Mouse (Mus musculus) neural tube, embryonic 14.5 days (tissue): Measurements from ENCODE around the gene Elovl1. TPM values are rescaled to one million over a fixed set of nuclear protein-coding genes. Genes with fewer than 3 reads are reported as not detected.

Source experiments
- ATAC-seq: fragments of 200-750 bp; cut with Nextera tagmentation; 2 replicates; pipeline ENCODE4 v1.8.0; 2017; ENCODE audit warnings: low read depth, mild to moderate bottlenecking, moderate TSS enrichment, moderate library complexity
- H3K27ac ChIP-seq: fragments of 300-500 bp; sonication (generic); 2 replicates; pipeline ENCODE4 v1.5.1; 2014; ENCODE audit warnings: low read depth, mild to moderate bottlenecking, control low read depth, low read length, moderate library complexity, mixed read lengths
- H3K27me3 ChIP-seq: fragments of 300-500 bp; sonication (generic); 2 replicates; pipeline ENCODE4 v1.6.1; 2014; ENCODE audit warnings: low read length; ENCODE audit not compliant: control insufficient read depth, insufficient read depth
- H3K36me3 ChIP-seq: fragments of 300-500 bp; sonication (generic); 2 replicates; pipeline ENCODE4 v1.6.1; 2014; ENCODE audit warnings: low read length, mixed read lengths; ENCODE audit not compliant: control insufficient read depth, insufficient read depth
- H3K4me1 ChIP-seq: fragments of 300-500 bp; sonication (generic); 2 replicates; pipeline ENCODE4 v1.6.1; 2014; ENCODE audit warnings: low read length; ENCODE audit not compliant: control insufficient read depth, insufficient read depth
- H3K4me2 ChIP-seq: fragments of 300-500 bp; sonication (generic); 2 replicates; pipeline ENCODE4 v1.6.1; 2014; ENCODE audit warnings: mild to moderate bottlenecking, low read depth, low read length, control low read depth
- H3K4me3 ChIP-seq: fragments of 300-500 bp; sonication (generic); 2 replicates; pipeline ENCODE4 v1.5.1; 2014; ENCODE audit warnings: low read depth, low read length, control low read depth, mixed read lengths
- H3K9ac ChIP-seq: fragments of 300-500 bp; sonication (generic); replicated peaks from 2 replicates; pipeline ENCODE4 v1.6.1; 2014; ENCODE audit warnings: low read depth, mild to moderate bottlenecking, control low read depth, low read length, mixed read lengths
- H3K9me3 ChIP-seq: fragments of 300-500 bp; sonication (generic); 2 replicates; pipeline ENCODE4 v1.6.1; 2016; ENCODE audit warnings: low read length; ENCODE audit not compliant: control insufficient read depth
- WGBS: fragments of 180-500 bp; shearing (Covaris S2); extraction: QIAGEN DNeasy Blood & Tissue Kit; methylation state at CpG from one replicate; pipeline ENCODE4 v1.1.7; 2014; 5-methylcytosine and 5-hydroxymethylcytosine counted together
- polyA plus RNA-seq: library from polyadenylated mRNA; unstranded; fragments of >200 nt; fragmentation: Nextera tagmentation; extraction: Ambion mirVana; gene quantifications from 2 replicates; pipeline ENCODE4 v1.2.1, GENCODE M21; 2014

Gene Elovl1
- polyA plus RNA-seq, 1 experiment from 2014 or later = 20.2 TPM

DNA sequence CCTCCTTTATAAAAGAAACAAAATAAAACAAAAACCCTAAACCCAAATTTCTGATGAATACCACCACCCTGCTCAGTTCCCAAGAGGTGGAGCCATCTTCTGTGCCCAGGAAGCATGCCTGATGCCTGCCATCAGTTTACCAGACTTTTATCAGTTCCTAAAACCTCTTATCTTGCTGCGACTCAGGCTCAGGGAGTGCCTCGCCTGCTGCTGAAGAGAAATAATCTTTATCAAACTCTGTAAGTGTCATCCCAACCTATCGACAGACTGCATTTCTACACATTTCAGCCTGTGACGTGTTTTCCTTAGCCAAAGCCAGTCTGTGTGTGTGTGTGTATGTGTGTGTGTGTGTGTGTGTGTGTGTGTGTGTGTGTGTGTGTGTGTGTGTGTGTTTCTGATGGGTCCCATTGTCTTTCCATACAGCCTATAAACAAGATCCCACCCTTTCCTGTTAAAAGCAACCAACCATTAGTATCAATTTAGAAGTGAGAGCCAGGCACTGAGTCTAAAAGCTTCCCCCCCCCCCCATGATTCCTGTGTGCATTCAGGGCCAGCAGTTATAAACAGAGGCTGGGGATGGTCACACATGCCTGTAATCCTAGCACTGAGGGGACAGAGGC lies 3.2 kb upstream of the Elovl1 start:
- Histone ChIP-seq H3K4me3 (no peak overlapping the region), H3K27me3 (no peaks in the 10 kb centered on the region), H3K36me3 (peaks cover 9% of the 10 kb centered on the region), H3K4me2 (no peak overlapping the region), H3K27ac (no peak overlapping the region), H3K4me1 (peaks cover 12% of the 10 kb centered on the region; the same call in 1 of the 2 replicates), H3K9me3 (no peaks in the 10 kb centered on the region), H3K9ac (no peak overlapping the region)
- no peak for ATAC-seq
- 87% methylated on average over 4 of the region's 4 CpGs for WGBS

GRCm38 (mm10) chr4:118425374-118425773 lies 2.5 kb upstream of the Elovl1 start:
- H3K4me2 ChIP-seq = no peak overlapping the region
- no peak overlapping the region for H3K9ac ChIP-seq
- H3K27me3 ChIP-seq = no peaks in the 10 kb centered on the region
- no peak overlapping the region for H3K4me3 ChIP-seq
- no peak overlapping the region for H3K27ac ChIP-seq
- ATAC-seq = no peak
- peaks cover 12% of the 10 kb centered on the region; the same call in 1 of the 2 replicates for H3K4me1 ChIP-seq
- H3K9me3 ChIP-seq = no peaks in the 10 kb centered on the region
- 93% methylated on average over 1 of the region's 1 CpGs for WGBS
- peaks cover 5% of the 10 kb centered on the region; the same call in 1 of the 2 replicates for H3K36me3 ChIP-seq

DNA sequence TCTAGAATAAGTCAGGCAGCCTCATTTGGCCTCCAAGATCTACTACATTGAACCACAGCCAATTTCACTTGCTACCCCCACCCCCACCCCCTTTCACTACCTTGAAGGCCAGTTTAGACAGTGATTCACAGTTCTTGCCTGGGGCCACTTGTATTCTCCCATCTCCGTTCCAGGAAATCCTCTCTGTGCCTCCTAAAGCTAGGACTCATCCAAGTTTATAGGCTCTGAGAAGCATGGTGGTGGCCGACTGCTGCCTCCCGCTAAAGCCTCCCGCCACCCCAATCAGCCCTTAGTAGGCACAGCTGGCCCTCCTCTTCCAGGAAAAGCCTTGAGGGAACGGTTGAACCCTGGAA lies 502 bp upstream of the Elovl1 start:
- WGBS = 1% methylated on average over 5 of the region's 5 CpGs
- H3K9me3 ChIP-seq = no peaks in the 10 kb centered on the region
- H3K4me2 ChIP-seq = peak overlapping the region; percentile 59
- peak overlapping the region; percentile 38 for H3K4me3 ChIP-seq
- H3K36me3 ChIP-seq = peaks cover 4% of the 10 kb centered on the region
- peak overlapping the region; percentile 43 for H3K9ac ChIP-seq
- ATAC-seq = peak; percentile 38; the same call in 1 of the 2 replicates
- peaks cover 12% of the 10 kb centered on the region; the same call in 1 of the 2 replicates for H3K4me1 ChIP-seq
- H3K27me3 ChIP-seq = no peaks in the 10 kb centered on the region
- H3K27ac ChIP-seq = peak overlapping the region; percentile 65

DNA sequence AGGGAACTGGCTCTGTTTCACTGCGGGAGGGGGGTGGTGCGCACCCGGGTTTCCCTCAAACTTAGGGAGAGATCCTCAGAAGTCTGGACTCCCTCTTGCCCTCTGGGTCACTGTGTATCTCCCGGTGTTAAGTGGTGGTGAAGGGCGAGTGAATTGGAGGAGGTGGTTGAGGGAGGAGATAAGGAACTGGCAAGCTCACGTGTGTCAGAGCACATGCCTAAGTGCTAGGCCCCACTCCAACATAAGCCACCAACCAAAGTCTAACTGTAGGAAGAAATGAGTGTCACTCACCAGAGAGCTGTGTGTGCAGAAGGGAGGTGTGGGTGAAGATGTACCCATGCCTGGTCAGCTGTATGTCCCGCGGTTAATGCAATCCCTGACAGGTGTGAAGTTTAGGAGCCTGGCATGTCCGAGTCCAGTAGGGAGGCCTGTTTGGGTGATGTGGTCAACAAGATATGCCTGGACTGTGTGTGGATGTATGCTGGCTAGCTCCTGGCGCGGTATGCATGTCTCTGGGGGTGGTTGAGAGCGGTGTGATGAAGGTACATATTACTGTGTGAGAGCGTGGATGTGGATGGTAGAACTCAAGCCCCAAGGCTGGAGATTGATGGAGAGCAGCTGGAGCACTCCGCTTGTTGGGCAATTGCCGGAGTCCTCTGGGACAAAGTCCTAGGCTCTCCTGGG lies 780 bp downstream of the Elovl1 start:
- 50% methylated on average over 15 of the region's 15 CpGs for WGBS
- peaks cover 6% of the 10 kb centered on the region for H3K36me3 ChIP-seq
- H3K4me2 ChIP-seq = peak overlapping the region; percentile 59
- H3K9ac ChIP-seq = peak overlapping the region; percentile 43
- H3K9me3 ChIP-seq = no peaks in the 10 kb centered on the region
- H3K4me3 ChIP-seq = peak overlapping the region; percentile 38
- ATAC-seq = peak; percentile 23; the same call in 1 of the 2 replicates
- peak overlapping the region; percentile 17; the same call in 1 of the 2 replicates for H3K27ac ChIP-seq
- no peaks in the 10 kb centered on the region for H3K27me3 ChIP-seq
- peaks cover 12% of the 10 kb centered on the region; the same call in 1 of the 2 replicates for H3K4me1 ChIP-seq

- peak overlapping the region; percentile 59; the same call in 1 of the 2 replicates for H3K4me2 ChIP-seq
- no peak for ATAC-seq
- no peak overlapping the region for H3K4me3 ChIP-seq
- no peak overlapping the region for H3K9ac ChIP-seq
- 70% methylated on average over 7 of the region's 7 CpGs for WGBS
- no peaks in the 10 kb centered on the region for H3K9me3 ChIP-seq
- peaks cover 11% of the 10 kb centered on the region for H3K36me3 ChIP-seq
- no peak overlapping the region for H3K27ac ChIP-seq
- no peaks in the 10 kb centered on the region for H3K27me3 ChIP-seq
- peaks cover 12% of the 10 kb centered on the region; the same call in 1 of the 2 replicates for H3K4me1 ChIP-seq
Measured at GRCm38 (mm10) chr4:118429215-118429895, 1.5 kb downstream of the Elovl1 start.

GRCm38 (mm10) chr4:118432332-118432731 lies 4.4 kb downstream of the Elovl1 start:
- Histone ChIP-seq H3K27me3 (no peaks in the 10 kb centered on the region), H3K27ac (no peak overlapping the region), H3K4me2 (no peak overlapping the region), H3K9me3 (no peaks in the 10 kb centered on the region), H3K9ac (no peak overlapping the region), H3K4me1 (peaks cover 7% of the 10 kb centered on the region; the same call in 1 of the 2 replicates), H3K4me3 (no peak overlapping the region), H3K36me3 (peaks cover 11% of the 10 kb centered on the region)
- ATAC-seq = no peak
- WGBS = 76% methylated on average over 8 of the region's 8 CpGs

- Histone ChIP-seq H3K4me3 (peak within 1 kb of the TSS; percentile 41), H3K27ac (peak within 1 kb of the TSS; percentile 80), H3K9me3 (no peaks in the 10 kb centered on the region), H3K4me1 (peaks cover 6% of the 10 kb centered on the region; the same call in 1 of the 2 replicates), H3K9ac (peak within 1 kb of the TSS; percentile 53), H3K4me2 (peak within 1 kb of the TSS; percentile 98), H3K27me3 (no peaks in the 10 kb centered on the region), H3K36me3 (peaks cover 9% of the 10 kb centered on the region)
- ATAC-seq = peak; percentile 97
- under 1% methylated on average over 67 of the region's 67 CpGs for WGBS
Measured at GRCm38 (mm10) chr4:118436820-118437603, 9.1 kb downstream of the Elovl1 start, which contains the start of gene Cdc20. TSS of gene Cdc20 (minus strand) at chr4:118437352.

GRCm38 (mm10) chr4:118437829-118438253 lies 9.9 kb downstream of the Elovl1 start:
- WGBS = 8% methylated on average over 11 of the region's 12 CpGs
- Histone ChIP-seq H3K27ac (peak overlapping the region; percentile 80), H3K9ac (peak overlapping the region; percentile 53), H3K9me3 (no peaks in the 10 kb centered on the region), H3K27me3 (no peaks in the 10 kb centered on the region), H3K36me3 (peaks cover 7% of the 10 kb centered on the region; the same call in 1 of the 2 replicates), H3K4me2 (peak overlapping the region; percentile 98), H3K4me1 (peaks cover 6% of the 10 kb centered on the region; the same call in 1 of the 2 replicates), H3K4me3 (peak overlapping the region; percentile 41)
- peak; percentile 22; the same call in 1 of the 2 replicates for ATAC-seq
